Mouse (Mus musculus) lung, postnatal 0 days (tissue): Measurements from ENCODE around the gene Exoc6. TPM values are rescaled to one million over a fixed set of nuclear protein-coding genes. Genes with fewer than 3 reads are reported as not detected.
A peak's percentile ranks its signal among the peaks of the same experiment; 100 is the strongest.

Experiments
- ATAC-seq: fragments of 200-750 bp; cut with Nextera tagmentation; 2 replicates; pipeline ENCODE4 v1.8.0; 2017; ENCODE audit warnings: moderate library complexity
- DNase-seq: peaks from one replicate; pipeline ENCODE4 v3.0.0-alpha.2; 2016; ENCODE audit warnings: low spot score
- H3K27ac ChIP-seq: fragments of 300-500 bp; sonication (generic); 2 replicates; pipeline ENCODE4 v1.5.1; 2014; ENCODE audit warnings: antibody characterized with exemption, mild to moderate bottlenecking, low read length, mixed read lengths
- H3K27me3 ChIP-seq: fragments of 300-500 bp; sonication (generic); replicated peaks from 2 replicates; pipeline ENCODE4 v1.6.1; 2014; ENCODE audit warnings: low read length, mixed read lengths; ENCODE audit not compliant: insufficient read depth
- H3K36me3 ChIP-seq: fragments of 300-500 bp; sonication (generic); 2 replicates; pipeline ENCODE4 v1.6.1; 2014; ENCODE audit warnings: low read length, mixed read lengths; ENCODE audit not compliant: insufficient read depth
- H3K4me1 ChIP-seq: fragments of 300-500 bp; sonication (generic); 2 replicates; pipeline ENCODE4 v1.6.1; 2014; ENCODE audit warnings: antibody characterized with exemption, low read depth, low read length, mixed read lengths; ENCODE audit not compliant: insufficient read depth
- H3K4me2 ChIP-seq: fragments of 300-500 bp; sonication (generic); replicated peaks from 2 replicates; pipeline ENCODE4 v1.6.1; 2014; ENCODE audit warnings: low read depth, mild to moderate bottlenecking, low read length, moderate library complexity, mixed read lengths
- H3K4me3 ChIP-seq: fragments of 300-500 bp; sonication (generic); 2 replicates; pipeline ENCODE4 v1.5.1; 2014; ENCODE audit warnings: low read depth, low read length
- H3K9ac ChIP-seq: fragments of 300-500 bp; sonication (generic); replicated peaks from 2 replicates; pipeline ENCODE4 v1.6.1; 2014; ENCODE audit warnings: low read depth, mild to moderate bottlenecking
- H3K9me3 ChIP-seq: fragments of 300-500 bp; sonication (generic); 2 replicates; pipeline ENCODE4 v1.6.1; 2016; ENCODE audit warnings: low read length, mixed read lengths
- CTCF ChIP-seq: IDR thresholded peaks from 2 replicates; pipeline ENCODE4 v1.5.1; 2016; ENCODE audit warnings: antibody characterized with exemption, mild to moderate bottlenecking
- EP300 ChIP-seq: IDR thresholded peaks from 2 replicates; pipeline ENCODE4 v1.6.1; 2016; ENCODE audit warnings: antibody characterized with exemption, mild to moderate bottlenecking, control low read depth
- WGBS: fragments of 180-500 bp; shearing (Covaris S2); extraction: QIAGEN DNeasy Blood & Tissue Kit; methylation state at CpG from one replicate; pipeline ENCODE4 v1.1.7; 2014; 5-methylcytosine and 5-hydroxymethylcytosine counted together
- polyA plus RNA-seq: library from polyadenylated mRNA; unstranded; fragments of >200 nt; fragmentation: Nextera tagmentation; extraction: Ambion mirVana; gene quantifications from 2 replicates; pipeline ENCODE4 v1.2.1, GENCODE M21; 2015

Exoc6 gene
- polyA plus RNA-seq, 1 experiment from 2014 or later = 11.3 TPM

- DNase-seq = no peak
- Histone ChIP-seq H3K4me2 (no peak overlapping the region), H3K4me1 (no peaks in the 10 kb centered on the region), H3K27ac (no peak overlapping the region), H3K36me3 (no peaks in the 10 kb centered on the region), H3K27me3 (no peaks in the 10 kb centered on the region), H3K4me3 (no peak overlapping the region), H3K9me3 (no peaks in the 10 kb centered on the region), H3K9ac (no peak overlapping the region)
- ATAC-seq = no peak
- WGBS = 83% methylated on average over 6 of the region's 6 CpGs
- TF ChIP-seq CTCF = no peak
- TF ChIP-seq EP300 = no peak
These were observed 5.8 kb downstream of the Exoc6 start for GRCm38 (mm10) chr19:37555863-37556566.

DNA sequence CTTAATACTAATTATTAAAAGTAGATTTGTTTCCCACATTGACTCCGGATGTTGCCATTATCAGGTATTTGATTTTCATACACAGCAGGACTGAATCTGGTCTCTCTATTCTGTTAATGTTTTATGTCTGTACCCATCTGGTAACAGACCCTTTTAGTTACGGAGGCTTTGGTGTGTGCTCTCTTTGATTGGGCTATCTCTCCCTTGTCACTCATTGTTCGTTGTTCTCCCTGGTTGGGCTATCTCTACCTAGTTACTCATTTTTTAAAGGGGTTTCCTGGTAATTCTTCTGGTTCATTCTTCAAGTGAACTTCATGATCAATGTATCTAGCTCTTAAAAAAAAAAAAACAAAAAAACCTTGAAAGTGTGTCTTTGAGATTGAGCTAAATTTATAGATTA, 7.7 kb downstream of the Exoc6 start:
- Histone ChIP-seq H3K36me3 (no peaks in the 10 kb centered on the region), H3K4me2 (no peak overlapping the region), H3K27me3 (no peaks in the 10 kb centered on the region), H3K4me1 (no peaks in the 10 kb centered on the region), H3K27ac (no peak overlapping the region), H3K9ac (no peak overlapping the region), H3K4me3 (no peak overlapping the region), H3K9me3 (no peaks in the 10 kb centered on the region)
- WGBS = 79% methylated on average over 3 of the region's 3 CpGs
- no peak for ATAC-seq
- DNase-seq = no peak
- TF ChIP-seq CTCF (no peak), EP300 (no peak)

GRCm38 (mm10) chr19:37559286-37560079, 9.3 kb downstream of the Exoc6 start:
- H3K27me3 ChIP-seq = no peaks in the 10 kb centered on the region
- ATAC-seq = no peak
- H3K36me3 ChIP-seq = no peaks in the 10 kb centered on the region
- peak; percentile 24 for DNase-seq
- H3K27ac ChIP-seq = no peak overlapping the region
- no peak overlapping the region for H3K4me3 ChIP-seq
- WGBS = 25% methylated on average over 9 of the region's 9 CpGs
- no peak overlapping the region for H3K9ac ChIP-seq
- peak; percentile 60 for TF ChIP-seq CTCF
- TF ChIP-seq EP300 = no peak
- H3K9me3 ChIP-seq = no peaks in the 10 kb centered on the region
- H3K4me1 ChIP-seq = no peaks in the 10 kb centered on the region
- H3K4me2 ChIP-seq = no peak overlapping the region

DNA sequence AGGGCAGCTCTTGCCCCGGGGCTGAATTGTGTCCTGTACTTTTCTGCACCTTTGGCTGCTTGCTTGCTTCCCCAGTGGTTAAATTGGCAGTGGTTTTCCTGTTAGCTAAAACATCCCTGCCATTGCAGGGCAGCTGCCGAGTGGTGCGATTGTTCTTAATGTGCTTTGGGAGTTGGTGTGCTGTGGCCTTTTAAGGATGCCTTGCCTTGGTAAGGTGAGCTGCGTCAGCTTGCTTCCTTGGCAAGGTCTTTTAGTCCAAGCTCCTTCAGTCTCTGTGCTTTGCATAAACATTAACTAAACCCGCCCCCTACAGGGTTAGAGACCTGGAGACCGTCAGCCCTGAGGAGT, 9.8 kb downstream of the Exoc6 start:
- WGBS = 30% methylated on average over 6 of the region's 6 CpGs
- Histone ChIP-seq H3K9me3 (no peaks in the 10 kb centered on the region), H3K4me1 (no peaks in the 10 kb centered on the region), H3K27ac (no peak overlapping the region), H3K27me3 (no peaks in the 10 kb centered on the region), H3K9ac (no peak overlapping the region), H3K4me3 (no peak overlapping the region), H3K36me3 (no peaks in the 10 kb centered on the region), H3K4me2 (no peak overlapping the region)
- TF ChIP-seq EP300 (no peak), CTCF (no peak)
- no peak for ATAC-seq
- peak; percentile 17 for DNase-seq

GRCm38 (mm10) chr19:37561106-37561892, 11.1 kb downstream of the Exoc6 start:
- no peak overlapping the region for H3K4me2 ChIP-seq
- DNase-seq = peak; percentile 66

DNA sequence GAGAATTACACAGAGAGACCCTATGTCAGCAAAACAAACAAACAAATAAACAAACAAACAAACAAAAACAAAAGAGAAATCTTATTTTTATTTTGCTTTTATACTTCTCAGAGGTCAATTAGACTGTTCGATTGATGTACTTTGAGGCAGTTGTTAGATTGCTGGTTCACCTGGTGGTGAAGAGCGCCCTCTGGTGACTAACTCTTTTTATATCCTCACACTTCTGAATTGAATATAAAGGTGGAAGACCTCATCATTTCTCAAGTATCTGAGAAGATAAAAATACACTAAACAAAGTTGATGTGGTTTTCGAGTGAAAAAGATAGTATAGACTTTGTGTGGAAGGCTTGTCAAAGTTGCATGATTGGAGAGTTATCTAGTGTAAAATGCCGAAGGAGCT, 13.5 kb downstream of the Exoc6 start:
- H3K4me3 ChIP-seq = no peak overlapping the region
- ATAC-seq (no peak), DNase-seq (peak; percentile 54)
- no peak overlapping the region for H3K9ac ChIP-seq
- H3K36me3 ChIP-seq = no peaks in the 10 kb centered on the region
- TF ChIP-seq EP300 = no peak
- TF ChIP-seq CTCF = peak; percentile 82
- H3K9me3 ChIP-seq = no peaks in the 10 kb centered on the region
- no peak overlapping the region for H3K27ac ChIP-seq
- no peaks in the 10 kb centered on the region for H3K27me3 ChIP-seq
- H3K4me1 ChIP-seq = no peaks in the 10 kb centered on the region
- 24% methylated on average over 4 of the region's 4 CpGs for WGBS
- H3K4me2 ChIP-seq = no peak overlapping the region

More at GRCm38 (mm10) chr19:37561106-37561892, 11.1 kb downstream of the Exoc6 start:
- no peak overlapping the region for H3K27ac ChIP-seq
- WGBS = 50% methylated on average over 10 of the region's 10 CpGs
- H3K27me3 ChIP-seq = no peaks in the 10 kb centered on the region
- H3K4me3 ChIP-seq = no peak overlapping the region
- peak; percentile 89 for TF ChIP-seq EP300
- TF ChIP-seq CTCF = no peak
- H3K9me3 ChIP-seq = no peaks in the 10 kb centered on the region
- ATAC-seq = peak; percentile 87
- H3K36me3 ChIP-seq = no peaks in the 10 kb centered on the region
- H3K9ac ChIP-seq = no peak overlapping the region
- no peaks in the 10 kb centered on the region for H3K4me1 ChIP-seq
